Mouse (Mus musculus): ENCODE results near the gene Ubl3. TPM values are rescaled to one million over a fixed set of nuclear protein-coding genes. Genes with fewer than 3 reads are reported as not detected.
A peak's percentile ranks its signal among the peaks of the same experiment; 100 is the strongest.

The Ubl3 gene
- total and polyA plus RNA-seq, 3 experiments: 43.6 to 112 (median 92.7) TPM

DNA sequence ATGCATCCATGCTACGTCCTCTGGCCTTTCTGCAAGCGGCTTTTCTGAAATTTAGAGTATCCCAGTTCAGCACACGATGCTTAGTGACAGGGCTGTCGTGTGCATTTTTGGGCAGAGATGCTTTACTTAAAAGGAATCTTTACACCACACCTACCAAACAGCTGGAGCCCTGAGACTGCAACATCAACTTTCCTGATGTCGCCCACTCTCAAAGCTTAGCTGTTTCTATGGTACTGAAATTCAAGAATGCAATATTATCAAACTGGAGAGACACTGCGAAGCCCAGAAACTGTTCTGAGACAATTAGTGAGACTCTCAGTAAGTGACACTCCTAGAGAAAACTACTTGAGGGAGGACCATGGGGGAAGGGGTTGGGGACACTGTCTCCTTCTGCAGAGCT lies 50.4 kb downstream of the Ubl3 start:
- no peaks in the 10 kb centered on the region for H3K79me2 ChIP-seq (replicated peaks; ENCODE audit: control insufficient read depth, insufficient read depth, low read length)
- H3K4me1 ChIP-seq (ENCODE audit: control insufficient read depth, insufficient read depth, low read length): no peaks in the 10 kb centered on the region
- TF ChIP-seq CTCF (IDR thresholded peaks at IDR 0.05): no peak
- no peak overlapping the region for H3K9ac ChIP-seq (ENCODE audit: low read depth, low read length)
- H3K4me3 ChIP-seq: no peak overlapping the region
- intact Hi-C loops (cut with DNase I): no loop called here
- no peak overlapping the region for H3K27ac ChIP-seq
- H3K27me3 ChIP-seq (ENCODE audit: control insufficient read depth, insufficient read depth, low read length): no peaks in the 10 kb centered on the region
- DNase-seq: no peak
- no peaks in the 10 kb centered on the region for H3K36me3 ChIP-seq (ENCODE audit: control insufficient read depth, insufficient read depth, low read length)
- 88% methylated on average over 6 of the region's 6 CpGs for WGBS

DNA sequence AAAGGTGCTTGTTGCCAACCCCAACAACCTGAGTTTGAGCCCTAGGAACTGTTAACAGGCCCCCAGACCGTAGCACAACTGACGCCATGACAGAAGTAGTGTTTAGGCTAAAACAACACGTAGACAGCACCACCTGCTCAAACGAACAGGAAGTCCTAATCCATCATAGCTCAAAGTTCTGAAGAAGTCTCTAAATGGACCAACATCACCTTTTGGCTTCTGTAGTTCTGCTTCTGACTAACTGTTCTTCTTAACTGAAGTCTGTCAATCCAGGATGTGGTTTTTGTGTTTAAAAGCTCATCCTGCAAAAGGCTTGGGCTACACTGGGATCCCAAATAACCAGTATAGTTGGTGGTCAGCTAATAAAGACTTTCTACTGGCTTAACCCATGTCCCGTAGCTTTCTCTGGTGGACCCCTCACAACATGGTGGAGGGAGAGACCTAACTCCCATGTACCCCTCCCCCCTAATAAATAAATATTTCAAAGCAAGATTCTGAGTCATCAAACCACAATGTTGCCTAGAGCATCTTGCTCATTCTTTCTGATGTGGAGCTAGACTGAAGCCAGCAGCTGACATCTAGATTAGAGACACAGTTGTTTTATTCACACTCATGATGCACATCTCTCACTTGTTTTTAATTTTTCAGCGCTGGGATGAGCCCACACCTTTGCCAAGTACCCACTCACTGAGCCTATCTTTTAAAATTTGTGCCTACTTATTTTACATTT lies 51.2 kb downstream of the Ubl3 start:
- TF ChIP-seq CTCF (IDR thresholded peaks at IDR 0.05) (no peak), POLR2A (IDR thresholded peaks at IDR 0.05; ENCODE audit: insufficient read depth, low read depth, low read length) (no peak), EP300 (IDR thresholded peaks at IDR 0.05; ENCODE audit: insufficient read depth, low read depth, low read length) (no peak)
- no peaks in the 10 kb centered on the region for H3K36me3 ChIP-seq (ENCODE audit: control insufficient read depth, insufficient read depth, low read length)
- no peak overlapping the region for H3K9ac ChIP-seq (ENCODE audit: low read depth, low read length)
- DNase-seq: no peak
- H3K4me1 ChIP-seq (ENCODE audit: control insufficient read depth, insufficient read depth, low read length): no peaks in the 10 kb centered on the region
- H3K79me2 ChIP-seq (replicated peaks; ENCODE audit: control insufficient read depth, insufficient read depth, low read length): no peaks in the 10 kb centered on the region
- H3K27me3 ChIP-seq (ENCODE audit: control insufficient read depth, insufficient read depth, low read length): no peaks in the 10 kb centered on the region
- 84% methylated on average over 6 of the region's 6 CpGs for WGBS
- intact Hi-C loops (cut with DNase I): no loop called here
- no peak overlapping the region for H3K4me3 ChIP-seq
- no peak overlapping the region for H3K27ac ChIP-seq

DNA sequence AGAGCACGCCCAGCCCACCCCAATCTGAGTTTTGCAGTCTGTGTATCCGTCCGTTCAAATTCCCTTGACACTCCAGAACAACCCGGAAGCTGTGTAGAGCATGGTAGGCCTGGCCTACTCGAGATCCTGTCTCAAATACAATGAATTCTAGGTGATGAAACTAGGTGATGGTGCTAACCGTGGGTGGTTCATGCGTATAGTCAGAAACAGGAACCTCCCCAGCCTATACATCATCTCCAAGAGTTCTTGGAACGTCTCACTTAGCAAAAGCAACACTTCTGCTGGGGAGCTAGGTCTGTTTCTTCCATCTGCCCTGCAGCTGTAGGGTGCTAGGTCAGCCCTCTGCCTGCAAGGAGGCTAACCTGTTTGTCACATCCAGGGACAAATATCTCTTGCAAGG lies 52.1 kb downstream of the Ubl3 start:
- Histone ChIP-seq H3K27me3 (ENCODE audit: control insufficient read depth, insufficient read depth, low read length) (no peaks in the 10 kb centered on the region), H3K4me1 (ENCODE audit: control insufficient read depth, insufficient read depth, low read length) (no peaks in the 10 kb centered on the region), H3K79me2 (replicated peaks; ENCODE audit: control insufficient read depth, insufficient read depth, low read length) (no peaks in the 10 kb centered on the region), H3K9ac (ENCODE audit: low read depth, low read length) (no peak overlapping the region), H3K36me3 (ENCODE audit: control insufficient read depth, insufficient read depth, low read length) (no peaks in the 10 kb centered on the region), H3K27ac (no peak overlapping the region), H3K4me3 (no peak overlapping the region)
- WGBS: 82% methylated on average over 8 of the region's 8 CpGs
- intact Hi-C loops (cut with DNase I): no loop called here
- DNase-seq: no peak
- TF ChIP-seq CTCF (IDR thresholded peaks at IDR 0.05) (no peak), EP300 (IDR thresholded peaks at IDR 0.05; ENCODE audit: insufficient read depth, low read depth, low read length) (no peak), POLR2A (IDR thresholded peaks at IDR 0.05; ENCODE audit: insufficient read depth, low read depth, low read length) (no peak)

DNA sequence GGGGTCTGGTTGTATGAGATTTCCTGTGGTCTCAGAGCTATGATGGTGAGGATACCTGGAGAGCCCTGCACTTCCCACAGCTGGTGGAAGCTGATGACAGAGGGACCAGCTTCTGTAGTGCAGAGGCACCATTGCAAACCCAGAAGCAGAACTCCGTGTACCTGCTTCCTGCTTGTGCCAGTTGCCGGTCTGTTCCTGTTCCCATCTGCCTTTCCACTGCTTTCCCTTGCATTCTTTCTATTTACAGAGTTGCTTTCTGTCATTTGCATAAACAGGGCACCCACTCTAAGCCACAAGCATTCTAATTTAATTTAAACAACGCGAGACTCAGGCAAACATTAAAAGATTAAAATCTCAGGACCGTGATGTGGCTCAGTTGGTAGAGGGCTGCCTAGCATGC lies 53.0 kb downstream of the Ubl3 start:
- Histone ChIP-seq H3K4me3 (no peak overlapping the region), H3K27me3 (ENCODE audit: control insufficient read depth, insufficient read depth, low read length) (no peaks in the 10 kb centered on the region), H3K27ac (no peak overlapping the region), H3K4me1 (ENCODE audit: control insufficient read depth, insufficient read depth, low read length) (no peaks in the 10 kb centered on the region), H3K79me2 (replicated peaks; ENCODE audit: control insufficient read depth, insufficient read depth, low read length) (no peaks in the 10 kb centered on the region), H3K36me3 (ENCODE audit: control insufficient read depth, insufficient read depth, low read length) (no peaks in the 10 kb centered on the region), H3K9ac (ENCODE audit: low read depth, low read length) (no peak overlapping the region)
- no peak for DNase-seq
- intact Hi-C loops (cut with DNase I): no loop called here
- WGBS: 71% methylated on average over 5 of the region's 5 CpGs
- TF ChIP-seq CTCF (IDR thresholded peaks at IDR 0.05) (no peak), POLR2A (IDR thresholded peaks at IDR 0.05; ENCODE audit: insufficient read depth, low read depth, low read length) (no peak), EP300 (IDR thresholded peaks at IDR 0.05; ENCODE audit: insufficient read depth, low read depth, low read length) (no peak)

DNA sequence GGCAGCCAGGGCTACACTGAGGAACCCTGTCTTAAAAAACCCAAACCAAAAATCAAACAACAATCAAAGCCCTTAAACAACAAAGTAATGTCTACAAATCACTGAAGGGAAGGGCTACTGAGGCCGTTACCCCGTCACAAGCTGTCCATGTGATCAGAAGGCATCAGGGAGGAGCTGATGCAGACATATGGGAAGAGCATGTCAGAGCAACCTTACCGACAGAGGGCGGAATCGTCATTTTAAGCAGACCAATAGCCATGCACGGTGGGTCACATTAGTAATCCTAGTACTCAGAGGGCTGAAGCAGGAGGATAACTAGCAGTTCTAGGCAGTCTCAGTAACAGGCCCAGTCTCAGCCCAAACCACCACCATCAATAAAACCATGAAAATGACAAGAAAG lies 56.6 kb downstream of the Ubl3 start:
- DNase-seq: no peak
- Histone ChIP-seq H3K36me3 (ENCODE audit: control insufficient read depth, insufficient read depth, low read length) (no peaks in the 10 kb centered on the region), H3K4me3 (no peak overlapping the region), H3K27ac (no peak overlapping the region), H3K27me3 (ENCODE audit: control insufficient read depth, insufficient read depth, low read length) (no peaks in the 10 kb centered on the region), H3K9ac (ENCODE audit: low read depth, low read length) (no peak overlapping the region), H3K79me2 (replicated peaks; ENCODE audit: control insufficient read depth, insufficient read depth, low read length) (no peaks in the 10 kb centered on the region), H3K4me1 (ENCODE audit: control insufficient read depth, insufficient read depth, low read length) (no peaks in the 10 kb centered on the region)
- TF ChIP-seq POLR2A (IDR thresholded peaks at IDR 0.05; ENCODE audit: insufficient read depth, low read depth, low read length) (no peak), EP300 (IDR thresholded peaks at IDR 0.05; ENCODE audit: insufficient read depth, low read depth, low read length) (no peak), CTCF (IDR thresholded peaks at IDR 0.05) (no peak)
- intact Hi-C loops (cut with DNase I): no loop called here
- WGBS: 89% methylated on average over 6 of the region's 6 CpGs

DNA sequence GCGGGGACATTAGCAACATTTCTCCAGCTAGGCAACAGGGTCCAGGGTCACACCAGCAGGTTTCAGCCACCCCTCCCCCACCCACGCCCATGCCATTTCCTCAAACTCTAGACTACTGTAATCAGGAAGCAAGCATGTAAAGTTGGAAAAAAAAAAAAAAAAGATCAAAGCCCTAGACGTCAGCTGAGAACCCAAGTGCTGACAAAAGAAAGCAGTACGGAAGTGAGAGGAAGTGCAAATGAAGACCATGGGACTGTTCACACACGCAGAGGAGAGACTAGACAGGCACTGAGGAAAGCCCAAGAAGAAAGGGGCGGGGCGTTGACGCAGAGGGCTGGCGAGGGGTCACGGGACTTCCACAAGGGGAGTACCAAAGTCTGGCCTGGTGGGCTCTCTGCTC lies 57.4 kb downstream of the Ubl3 start:
- no peaks in the 10 kb centered on the region for H3K79me2 ChIP-seq (replicated peaks; ENCODE audit: control insufficient read depth, insufficient read depth, low read length)
- H3K27ac ChIP-seq: no peak overlapping the region
- intact Hi-C loops (cut with DNase I): no loop called here
- no peaks in the 10 kb centered on the region for H3K27me3 ChIP-seq (ENCODE audit: control insufficient read depth, insufficient read depth, low read length)
- no peak overlapping the region for H3K9ac ChIP-seq (ENCODE audit: low read depth, low read length)
- WGBS: 21% methylated on average over 10 of the region's 10 CpGs
- no peak for TF ChIP-seq EP300 (IDR thresholded peaks at IDR 0.05; ENCODE audit: insufficient read depth, low read depth, low read length)
- TF ChIP-seq POLR2A (IDR thresholded peaks at IDR 0.05; ENCODE audit: insufficient read depth, low read depth, low read length): no peak
- no peak for TF ChIP-seq CTCF (IDR thresholded peaks at IDR 0.05)
- H3K4me1 ChIP-seq (ENCODE audit: control insufficient read depth, insufficient read depth, low read length): no peaks in the 10 kb centered on the region
- DNase-seq: peak in 1 of 2 experiments; percentile 36
- no peaks in the 10 kb centered on the region for H3K36me3 ChIP-seq (ENCODE audit: control insufficient read depth, insufficient read depth, low read length)
- H3K4me3 ChIP-seq: no peak overlapping the region

Data from heart, adult 2 months (tissue).